Comparison of ENCODE assay signal across 18 mouse cellular contexts in genomic region chr2:19060218-19060915, GRCm38 (mm10).
DNase-seq lines count a peak whose midpoint lies in the region; ATAC-seq lines count a peak whose summit lies in the region.
"Had no signal": no experiment of that assay in that cellular context is flagged by ENCODE, and none has a peak within 500 bp of the region (broad histone marks: within the 10 kb centered on the region; RNA-seq: fewer than 3 reads in every experiment).

No protein-coding gene starts in this region.

- no peaks in the 10 kb centered on the region for H3K9me3 ChIP-seq in hindbrain, embryonic 15.5 days
- H3K9me3 ChIP-seq in hindbrain, embryonic 10.5 days: no peaks in the 10 kb centered on the region
- H3K9me3 ChIP-seq in lung, embryonic 16.5 days (ENCODE audit: control insufficient read depth, low read length): no peaks in the 10 kb centered on the region
- H3K9me3 ChIP-seq in neural tube, embryonic 14.5 days (ENCODE audit: control insufficient read depth, low read length): no peaks in the 10 kb centered on the region
- H3K9me3 ChIP-seq: liver, embryonic 13.5 days; midbrain, embryonic 10.5 days had no signal

- H3K4me2 ChIP-seq in hindbrain, embryonic 15.5 days: no peak overlapping the region
- no peak overlapping the region for H3K4me2 ChIP-seq in lung, embryonic 16.5 days (ENCODE audit: low read depth, low read length)
- no peak overlapping the region for H3K4me2 ChIP-seq in neural tube, embryonic 14.5 days (ENCODE audit: low read depth, low read length)
- H3K4me2 ChIP-seq: liver, embryonic 13.5 days had no signal

- no peaks in the 10 kb centered on the region for H3K36me3 ChIP-seq in hindbrain, embryonic 15.5 days
- H3K36me3 ChIP-seq in hindbrain, embryonic 10.5 days: no peaks in the 10 kb centered on the region
- H3K36me3 ChIP-seq in lung, embryonic 16.5 days (ENCODE audit: control insufficient read depth, insufficient read depth, low read length): no peaks in the 10 kb centered on the region
- no peaks in the 10 kb centered on the region for H3K36me3 ChIP-seq in neural tube, embryonic 14.5 days (ENCODE audit: control insufficient read depth, insufficient read depth, low read length)
- H3K36me3 ChIP-seq: liver, embryonic 13.5 days; midbrain, embryonic 10.5 days had no signal

- no peaks in the 10 kb centered on the region for H3K27me3 ChIP-seq in hindbrain, embryonic 15.5 days
- H3K27me3 ChIP-seq in hindbrain, embryonic 10.5 days (ENCODE audit: insufficient read depth, poor library complexity, severe bottlenecking): no peaks in the 10 kb centered on the region
- no peaks in the 10 kb centered on the region for H3K27me3 ChIP-seq in lung, embryonic 16.5 days (ENCODE audit: control insufficient read depth, insufficient read depth, low read depth, low read length)
- H3K27me3 ChIP-seq in neural tube, embryonic 14.5 days (ENCODE audit: control insufficient read depth, insufficient read depth, low read length): no peaks in the 10 kb centered on the region
- H3K27me3 ChIP-seq: liver, embryonic 13.5 days had no signal

- no peak overlapping the region for H3K27ac ChIP-seq in hindbrain, embryonic 15.5 days (replicated peaks)
- no peak overlapping the region for H3K27ac ChIP-seq in hindbrain, embryonic 10.5 days
- no peak overlapping the region for H3K27ac ChIP-seq in lung, embryonic 16.5 days (ENCODE audit: low read length)
- no peak overlapping the region for H3K27ac ChIP-seq in neural tube, embryonic 14.5 days (ENCODE audit: low read depth, low read length)
- H3K27ac ChIP-seq: liver, embryonic 13.5 days; midbrain, embryonic 10.5 days had no signal

- H3K4me1 ChIP-seq in hindbrain, embryonic 15.5 days (replicated peaks): no peaks in the 10 kb centered on the region
- no peaks in the 10 kb centered on the region for H3K4me1 ChIP-seq in hindbrain, embryonic 10.5 days (replicated peaks)
- H3K4me1 ChIP-seq in lung, embryonic 16.5 days (replicated peaks; ENCODE audit: control insufficient read depth, insufficient read depth, low read length): peaks cover 13% of the 10 kb centered on the region
- H3K4me1 ChIP-seq in neural tube, embryonic 14.5 days (ENCODE audit: control insufficient read depth, insufficient read depth, low read length): no peaks in the 10 kb centered on the region
- H3K4me1 ChIP-seq: liver, embryonic 13.5 days; midbrain, embryonic 10.5 days had no signal

- WGBS in hindbrain, embryonic 15.5 days: 67% methylated on average over 9 of the region's 9 CpGs
- 92% methylated on average over 9 of the region's 9 CpGs for WGBS in hindbrain, embryonic 10.5 days
- WGBS in lung, embryonic 16.5 days: 57% methylated on average over 9 of the region's 9 CpGs
- WGBS in neural tube, embryonic 14.5 days: 49% methylated on average over 9 of the region's 9 CpGs

- no peak overlapping the region for H3K9ac ChIP-seq in hindbrain, embryonic 15.5 days
- no peak overlapping the region for H3K9ac ChIP-seq in lung, embryonic 16.5 days (ENCODE audit: low read length)
- H3K9ac ChIP-seq in neural tube, embryonic 14.5 days (replicated peaks; ENCODE audit: low read depth, low read length): no peak overlapping the region
- H3K9ac ChIP-seq: forebrain, postnatal 0 days; liver, embryonic 13.5 days had no signal

- ATAC-seq in hindbrain, embryonic 15.5 days (ENCODE audit: low FRiP score, low read depth): 0 out of 2 replicates have a peak, but pooled peaks have one; percentile 34
- peak; percentile 26; the same call in 1 of the 2 replicates for ATAC-seq in lung, embryonic 16.5 days (ENCODE audit: low read depth)
- peak; percentile 66; the same call in 1 of the 2 replicates for ATAC-seq in neural tube, embryonic 14.5 days (ENCODE audit: low read depth)
- ATAC-seq: forebrain, postnatal 0 days had no signal

- no peak overlapping the region for H3K4me3 ChIP-seq in hindbrain, embryonic 15.5 days
- H3K4me3 ChIP-seq in hindbrain, embryonic 10.5 days: no peak overlapping the region
- no peak overlapping the region for H3K4me3 ChIP-seq in lung, embryonic 16.5 days (ENCODE audit: low read length)
- no peak overlapping the region for H3K4me3 ChIP-seq in neural tube, embryonic 14.5 days (ENCODE audit: low read depth, low read length)
- H3K4me3 ChIP-seq: erythroblast, embryonic 14.5 days; liver, embryonic 13.5 days; midbrain, embryonic 10.5 days; myocyte had no signal

- peak; percentile 13 for DNase-seq in adrenal gland, postnatal 10 days
- DNase-seq in adrenal gland, adult 18-20 months (ENCODE audit: low spot score in 2 of 2): no peak
- DNase-seq in hindbrain, embryonic 10.5 days (ENCODE audit: low spot score): no peak
- DNase-seq in lung, postnatal 4 days: no peak
- no peak for DNase-seq in cerebellum, adult 9-10 months
- DNase-seq: cerebellum, postnatal 10 days; forebrain, postnatal 0 days; gastrocnemius, postnatal 10 days; left cerebral cortex, postnatal 4 days; liver, embryonic 13.5 days; lung, postnatal 10 days; right cerebral cortex, postnatal 25 days had no signal
